8 mouse cellular contexts compared by ENCODE assay signal in the genomic region with DNA sequence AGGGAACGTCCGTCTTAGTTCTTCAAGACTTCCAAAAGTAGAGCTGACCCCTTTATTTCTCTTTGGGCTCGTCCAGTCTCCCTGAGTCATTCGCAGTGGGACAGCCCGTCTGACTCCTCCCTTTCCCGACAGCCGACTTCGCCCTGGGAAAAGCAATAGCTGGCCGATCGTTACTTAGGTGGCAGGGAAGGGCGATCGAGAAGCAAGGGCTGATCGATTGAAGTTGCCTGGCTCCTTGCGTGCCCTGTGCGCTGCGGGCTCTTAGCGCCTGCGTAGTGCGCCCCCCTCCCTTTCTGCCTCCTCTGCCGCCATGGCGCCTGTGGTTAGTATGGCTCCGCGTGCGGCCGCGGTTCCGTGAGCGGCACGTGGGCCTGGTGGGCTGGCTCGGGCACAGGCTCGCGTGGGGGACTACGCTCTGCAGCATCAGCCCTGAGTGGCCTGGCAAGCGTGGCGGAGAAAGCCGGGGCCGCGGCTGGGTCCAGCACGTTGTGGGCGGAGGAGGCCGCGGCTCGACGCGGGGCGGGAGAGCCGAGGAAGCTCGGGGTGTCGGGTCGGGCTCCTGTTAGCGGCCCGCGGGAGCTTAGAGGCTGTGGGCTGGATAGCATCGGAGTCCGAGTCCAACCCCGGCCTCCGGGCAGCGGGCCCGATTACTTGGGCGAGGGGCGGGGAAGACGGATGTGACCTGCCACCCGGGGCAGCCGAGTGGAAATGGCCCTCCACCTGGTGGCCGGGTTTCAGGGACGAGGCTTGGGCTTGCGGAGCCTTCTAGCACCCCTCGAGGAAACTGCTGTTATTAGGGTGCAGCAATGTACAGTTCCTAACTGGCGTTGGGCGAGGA. TPM values are rescaled to one million over a fixed set of nuclear protein-coding genes. Genes with fewer than 3 reads are reported as not detected.
A peak's percentile ranks its signal among the peaks of the same experiment; 100 is the strongest.
DNase-seq lines count a peak whose midpoint lies in the region; ATAC-seq and TF ChIP-seq lines count a peak whose summit lies in the region.

A gene (plus strand): TSS at position 169 of the 838 bp plus-strand sequence.

- H3K4me2 ChIP-seq in embryonic facial prominence, embryonic 15.5 days (replicated peaks) = peak within 1 kb of the TSS; percentile 59
- H3K4me2 ChIP-seq in limb, embryonic 14.5 days (replicated peaks; ENCODE audit: low read depth, low read length, severe bottlenecking) = peak within 1 kb of the TSS; percentile 79
- peak within 1 kb of the TSS; percentile 85 for H3K4me2 ChIP-seq in midbrain, postnatal 0 days (ENCODE audit: low read depth, low read length, poor library complexity, severe bottlenecking)

- peaks cover 27% of the 10 kb centered on the region for H3K36me3 ChIP-seq in embryonic facial prominence, embryonic 15.5 days
- H3K36me3 ChIP-seq in limb, embryonic 14.5 days (ENCODE audit: control insufficient read depth, insufficient read depth, low read length) = peaks cover 29% of the 10 kb centered on the region
- H3K36me3 ChIP-seq in midbrain, postnatal 0 days (ENCODE audit: insufficient read depth, low read length) = peaks cover 19% of the 10 kb centered on the region

- peak within 1 kb of the TSS; percentile 92 for H3K4me3 ChIP-seq in bone marrow, adult 2 months (replicated peaks; ENCODE audit: control insufficient read depth, low read depth, low read length)
- H3K4me3 ChIP-seq in embryonic facial prominence, embryonic 15.5 days (replicated peaks) = peak within 1 kb of the TSS; percentile 100
- H3K4me3 ChIP-seq in limb, embryonic 14.5 days (replicated peaks; ENCODE audit: low read length) = peak within 1 kb of the TSS; percentile 98
- H3K4me3 ChIP-seq in midbrain, postnatal 0 days (ENCODE audit: low read depth, low read length) = peak within 1 kb of the TSS; percentile 98

- peaks cover 1% of the 10 kb centered on the region; the same call in 1 of the 2 replicates for H3K4me1 ChIP-seq in bone marrow, adult 2 months (ENCODE audit: control insufficient read depth, insufficient read depth, low read length)
- peaks cover 13% of the 10 kb centered on the region for H3K4me1 ChIP-seq in embryonic facial prominence, embryonic 15.5 days
- peaks cover 10% of the 10 kb centered on the region for H3K4me1 ChIP-seq in limb, embryonic 14.5 days (ENCODE audit: control insufficient read depth, insufficient read depth, low read length)
- H3K4me1 ChIP-seq in midbrain, postnatal 0 days (ENCODE audit: insufficient read depth, low read length) = peaks cover 4% of the 10 kb centered on the region

- peak within 1 kb of the TSS; percentile 97 for H3K9ac ChIP-seq in embryonic facial prominence, embryonic 15.5 days
- peak within 1 kb of the TSS; percentile 96 for H3K9ac ChIP-seq in limb, embryonic 14.5 days (ENCODE audit: low read depth, low read length, severe bottlenecking)
- peak within 1 kb of the TSS; percentile 90 for H3K9ac ChIP-seq in midbrain, postnatal 0 days (replicated peaks; ENCODE audit: low read length, poor library complexity, severe bottlenecking)

- no peaks in the 10 kb centered on the region for H3K27me3 ChIP-seq in embryonic facial prominence, embryonic 15.5 days
- no peaks in the 10 kb centered on the region for H3K27me3 ChIP-seq in limb, embryonic 14.5 days (ENCODE audit: control insufficient read depth, insufficient read depth, low read length)
- H3K27me3 ChIP-seq in midbrain, postnatal 0 days (ENCODE audit: insufficient read depth, low read length) = no peaks in the 10 kb centered on the region

- peak within 1 kb of the TSS; percentile 42; the same call in 1 of the 2 replicates for H3K27ac ChIP-seq in bone marrow, adult 2 months (ENCODE audit: control insufficient read depth, insufficient read depth, low read depth, low read length, poor library complexity)
- H3K27ac ChIP-seq in embryonic facial prominence, embryonic 15.5 days (replicated peaks) = peak within 1 kb of the TSS; percentile 80
- H3K27ac ChIP-seq in limb, embryonic 14.5 days (replicated peaks; ENCODE audit: low read depth, low read length) = peak within 1 kb of the TSS; percentile 67
- H3K27ac ChIP-seq in midbrain, postnatal 0 days (ENCODE audit: low read depth, low read length) = peak within 1 kb of the TSS; percentile 82

- DNase-seq in 416B (ENCODE audit: low read depth) = peak; percentile 99
- DNase-seq in heart, adult 8-10 months (ENCODE audit: low spot score) = peak; percentile 96
- DNase-seq in kidney, adult 9 months = peak; percentile 97
- DNase-seq in limb, embryonic 14.5 days (ENCODE audit: low spot score) = peak; percentile 98
- peak; percentile 99 for DNase-seq in midbrain, postnatal 0 days (ENCODE audit: low spot score)
- peak; percentile 78 to 81 for DNase-seq in spleen, postnatal 14 days (ENCODE audit: low spot score in 2 of 2)

- under 1% methylated on average over 70 of the region's 70 CpGs for WGBS in bone marrow, adult 2 months
- under 1% methylated on average over 67 of the region's 70 CpGs for WGBS in embryonic facial prominence, embryonic 15.5 days
- 2% methylated on average over 67 of the region's 70 CpGs for WGBS in limb, embryonic 14.5 days
- WGBS in midbrain, postnatal 0 days = under 1% methylated on average over 69 of the region's 70 CpGs

- TF ChIP-seq CTCF in bone marrow, adult 2 months (IDR thresholded peaks at IDR 0.05; ENCODE audit: control insufficient read depth, insufficient read depth, low read length) = peak; percentile 15; the same call in 1 of the 2 replicates
- peak; percentile 36 for TF ChIP-seq CTCF in midbrain, postnatal 0 days (IDR thresholded peaks at IDR 0.05)

- TF ChIP-seq POLR2A in bone marrow, adult 2 months (IDR thresholded peaks at IDR 0.05; ENCODE audit: borderline replicate concordance, control insufficient read depth, low read depth, low read length) = peak; percentile 73; the same call in 1 of the 2 replicates
- 0 out of 2 replicates have a peak, but pooled peaks have one; percentile 29 for TF ChIP-seq POLR2A in limb, embryonic 14.5 days (IDR thresholded peaks at IDR 0.05; ENCODE audit: borderline replicate concordance, extremely low read depth, insufficient read depth, insufficient read length)

- no peaks in the 10 kb centered on the region for H3K9me3 ChIP-seq in embryonic facial prominence, embryonic 15.5 days (replicated peaks)
- no peaks in the 10 kb centered on the region for H3K9me3 ChIP-seq in limb, embryonic 14.5 days (ENCODE audit: control insufficient read depth, low read length)
- no peaks in the 10 kb centered on the region for H3K9me3 ChIP-seq in midbrain, postnatal 0 days (ENCODE audit: low read length)

- ATAC-seq in embryonic facial prominence, embryonic 15.5 days (ENCODE audit: insufficient number of reproducible peaks, low FRiP score, low TSS enrichment, low read depth) = peak; percentile 96
- peak; percentile 96 for ATAC-seq in limb, embryonic 14.5 days (ENCODE audit: low FRiP score, low read depth)
- ATAC-seq in midbrain, postnatal 0 days (ENCODE audit: low FRiP score) = peak; percentile 98

RNA-seq across cellular contexts. Expression of the gene that starts here (rescaled TPM):
- polyA plus RNA-seq in bone marrow, adult 2 months (2011; ENCODE audit: insufficient read depth, insufficient read length, low replicate concordance, missing spikeins) = 723 and 1,224 TPM in 2 replicates
- polyA plus RNA-seq in embryonic facial prominence, embryonic 15.5 days (2015; fragmentation: Nextera tagmentation; extraction: Ambion mirVana) = 342 and 365 TPM in 2 replicates
- total RNA-seq in heart, adult 8-10 months (2022) = 100 to 1,000 TPM; 266 to 327 (median 276) TPM
- polyA plus RNA-seq in limb, embryonic 14.5 days (2012; rRNA removed) = 296 and 760 TPM in 2 replicates
- 422 and 460 TPM in 2 replicates for polyA plus RNA-seq in limb, embryonic 14.5 days (2014; fragmentation: Nextera tagmentation; extraction: Ambion mirVana)
- 177 and 203 TPM in 2 replicates for total RNA-seq in midbrain, postnatal 0 days (2014; rRNA removed)
- polyA plus RNA-seq in midbrain, postnatal 0 days (2015; fragmentation: Nextera tagmentation; extraction: Ambion mirVana) = 125 and 148 TPM in 2 replicates

Comparison
In these comparisons a context has a peak if more than half of its experiments do, and no peak if none do; other contexts are left out.
1. Peak in every context shown above with its lines: DNase-seq, ATAC-seq, H3K4me3 ChIP-seq and H3K27ac ChIP-seq.